Mouse (Mus musculus) liver, embryonic 12.5 days (tissue): ENCODE results near the gene Dennd4c. TPM values are rescaled to one million over a fixed set of nuclear protein-coding genes. Genes with fewer than 3 reads are reported as not detected.
A peak's percentile ranks its signal among the peaks of the same experiment; 100 is the strongest.
"Not testable (repeated sequence)": the region's sequence is repeated elsewhere in the genome, so short reads cannot be mapped to it uniquely, and the experiment has no call there.

Experiments
- ATAC-seq: fragments of 200-750 bp; cut with Nextera tagmentation; 2 replicates; pipeline ENCODE4 v1.8.0; 2017; ENCODE audit warnings: moderate number of reproducible peaks, mild to moderate bottlenecking, moderate library complexity
- H3K27ac ChIP-seq: fragments of 300-500 bp; sonication (generic); 2 replicates; pipeline ENCODE4 v1.5.1; 2016; ENCODE audit warnings: mild to moderate bottlenecking
- H3K27me3 ChIP-seq: fragments of 300-500 bp; sonication (generic); replicated peaks from 2 replicates; pipeline ENCODE4 v1.6.1; 2016; ENCODE audit warnings: mild to moderate bottlenecking, moderate library complexity
- H3K36me3 ChIP-seq: fragments of 300-500 bp; sonication (generic); 2 replicates; pipeline ENCODE4 v1.6.1; 2016; ENCODE audit warnings: mild to moderate bottlenecking, moderate library complexity
- H3K4me1 ChIP-seq: fragments of 300-500 bp; sonication (generic); 2 replicates; pipeline ENCODE4 v1.6.1; 2016
- H3K4me2 ChIP-seq: fragments of 300-500 bp; sonication (generic); 2 replicates; pipeline ENCODE4 v1.6.1; 2016; ENCODE audit warnings: mild to moderate bottlenecking, moderate library complexity
- H3K4me3 ChIP-seq: fragments of 300-500 bp; sonication (generic); 2 replicates; pipeline ENCODE4 v1.5.1; 2016; ENCODE audit warnings: mild to moderate bottlenecking, moderate library complexity
- H3K9ac ChIP-seq: fragments of 300-500 bp; sonication (generic); 2 replicates; pipeline ENCODE4 v1.6.1; 2016; ENCODE audit warnings: mild to moderate bottlenecking, moderate library complexity
- H3K9me3 ChIP-seq: fragments of 300-500 bp; sonication (generic); replicated peaks from 2 replicates; pipeline ENCODE4 v1.6.1; 2016; ENCODE audit warnings: mild to moderate bottlenecking, moderate library complexity
- WGBS: fragments of 180-500 bp; shearing (Covaris S2); methylation state at CpG from one replicate; pipeline ENCODE4 v1.1.7; 2016; ENCODE audit not compliant: insufficient replicate concordance; 5-methylcytosine and 5-hydroxymethylcytosine counted together
- polyA plus RNA-seq: library from polyadenylated mRNA; unstranded; fragments of >200 nt; fragmentation: Nextera tagmentation; extraction: Ambion mirVana; gene quantifications from 2 replicates; pipeline ENCODE4 v1.2.1, GENCODE M21; 2016

Gene Dennd4c
- polyA plus RNA-seq, 1 experiment from 2014 or later = 6.9 TPM

DNA sequence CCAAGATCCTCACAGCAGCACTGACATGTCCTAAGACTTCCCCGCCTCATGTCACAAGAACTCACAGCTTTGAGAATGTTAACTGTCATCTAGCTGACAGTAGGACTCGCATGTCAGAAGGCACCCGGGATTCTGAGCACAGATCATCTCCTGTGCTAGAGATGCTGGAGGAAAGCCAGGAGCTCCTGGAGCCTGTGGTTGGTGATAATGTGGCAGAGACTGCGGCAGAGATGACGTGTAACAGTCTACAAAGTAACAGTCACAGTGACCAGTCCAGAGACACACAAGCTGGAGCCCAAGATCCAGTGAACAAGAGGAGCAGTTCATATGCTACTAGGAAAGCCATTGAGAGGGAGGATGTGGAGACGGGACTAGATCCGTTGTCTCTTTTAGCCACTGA is 76.8 kb downstream of the Dennd4c start:
- no peak overlapping the region for H3K9ac ChIP-seq
- H3K4me3 ChIP-seq = no peak overlapping the region
- H3K4me2 ChIP-seq = no peak overlapping the region
- H3K4me1 ChIP-seq = no peaks in the 10 kb centered on the region
- H3K9me3 ChIP-seq = no peaks in the 10 kb centered on the region
- H3K36me3 ChIP-seq = peaks cover 74% of the 10 kb centered on the region
- H3K27me3 ChIP-seq = no peaks in the 10 kb centered on the region
- ATAC-seq = no peak
- H3K27ac ChIP-seq = no peak overlapping the region
- WGBS = 81% methylated on average over 7 of the region's 7 CpGs

DNA sequence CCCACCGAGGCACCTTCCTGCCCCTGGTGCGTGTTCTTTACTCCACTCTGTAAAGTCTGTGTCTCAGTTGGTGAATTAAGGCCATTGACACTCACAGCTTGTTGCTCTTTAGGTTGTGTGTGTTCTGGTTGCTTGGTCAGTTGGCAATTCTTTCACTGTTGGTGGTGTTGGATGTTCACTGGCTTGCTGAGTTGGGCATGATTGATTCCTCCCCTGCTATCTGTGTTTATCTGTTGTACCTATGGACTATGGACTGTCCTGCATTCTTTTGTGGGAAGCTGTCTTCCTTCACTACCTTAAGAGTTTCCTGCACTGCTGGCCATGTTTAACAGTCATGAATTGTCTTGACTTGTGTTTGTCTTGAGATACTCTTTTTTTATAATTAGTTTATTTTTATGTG is 83.5 kb downstream of the Dennd4c start:
- no peak for ATAC-seq
- H3K9ac ChIP-seq = no peak overlapping the region
- peaks cover 63% of the 10 kb centered on the region for H3K36me3 ChIP-seq
- 76% methylated on average over 2 of the region's 2 CpGs for WGBS
- H3K4me1 ChIP-seq = no peaks in the 10 kb centered on the region
- no peaks in the 10 kb centered on the region for H3K9me3 ChIP-seq
- H3K27ac ChIP-seq = no peak overlapping the region
- H3K4me2 ChIP-seq = no peak overlapping the region
- no peaks in the 10 kb centered on the region for H3K27me3 ChIP-seq
- H3K4me3 ChIP-seq = no peak overlapping the region

DNA sequence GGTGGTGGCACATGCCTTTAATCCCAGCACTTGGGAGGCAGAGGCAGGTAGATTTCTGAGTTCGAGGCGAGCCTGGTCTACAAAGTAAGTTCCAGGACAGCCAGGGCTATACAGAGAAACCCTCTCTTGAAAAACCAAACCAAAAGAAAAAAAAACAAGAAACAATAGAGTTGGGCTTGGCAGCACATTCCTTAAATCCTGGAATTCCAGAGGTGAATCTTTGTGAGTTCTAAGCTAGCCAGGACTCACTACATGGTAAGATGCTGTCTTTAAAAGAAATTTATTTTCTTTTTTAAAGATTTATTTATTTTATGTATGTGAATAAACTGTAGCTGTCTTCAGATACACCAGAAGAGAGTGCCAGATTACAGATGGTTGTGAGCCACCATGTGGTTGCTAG is 92.8 kb downstream of the Dennd4c start:
- H3K9me3 ChIP-seq, H3K4me1 ChIP-seq, H3K9ac ChIP-seq, H3K27ac ChIP-seq, H3K4me3 ChIP-seq, H3K27me3 ChIP-seq, ATAC-seq, H3K4me2 ChIP-seq: not testable (repeated sequence)
- 90% methylated on average over 2 of the region's 2 CpGs for WGBS
- peaks cover 74% of the 10 kb centered on the region for H3K36me3 ChIP-seq

DNA sequence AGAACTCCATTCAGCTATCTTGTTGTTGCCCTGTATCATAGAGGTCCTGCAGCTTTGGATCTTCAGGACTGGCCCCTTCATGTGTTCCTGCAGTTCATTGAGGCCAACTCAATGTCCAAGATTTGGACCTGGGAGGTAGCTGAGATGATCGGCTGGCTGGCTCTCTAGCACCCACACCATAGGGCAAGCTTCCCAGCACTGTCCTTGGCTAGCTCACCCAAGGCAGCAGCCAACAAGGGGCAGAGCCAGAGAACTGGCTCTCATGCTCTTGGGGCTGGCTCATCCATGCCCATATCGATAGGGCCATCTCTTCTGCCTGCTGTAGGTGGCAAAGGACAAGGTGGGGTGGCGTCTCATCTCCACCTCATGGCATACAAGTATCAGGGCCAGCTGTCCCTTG is 97.0 kb downstream of the Dennd4c start:
- Histone ChIP-seq H3K4me3 (no peak overlapping the region), H3K27ac (no peak overlapping the region), H3K36me3 (peaks cover 66% of the 10 kb centered on the region), H3K4me2 (no peak overlapping the region), H3K9me3 (no peaks in the 10 kb centered on the region), H3K27me3 (no peaks in the 10 kb centered on the region), H3K9ac (no peak overlapping the region), H3K4me1 (no peaks in the 10 kb centered on the region)
- WGBS = 88% methylated on average over 3 of the region's 3 CpGs
- no peak for ATAC-seq

DNA sequence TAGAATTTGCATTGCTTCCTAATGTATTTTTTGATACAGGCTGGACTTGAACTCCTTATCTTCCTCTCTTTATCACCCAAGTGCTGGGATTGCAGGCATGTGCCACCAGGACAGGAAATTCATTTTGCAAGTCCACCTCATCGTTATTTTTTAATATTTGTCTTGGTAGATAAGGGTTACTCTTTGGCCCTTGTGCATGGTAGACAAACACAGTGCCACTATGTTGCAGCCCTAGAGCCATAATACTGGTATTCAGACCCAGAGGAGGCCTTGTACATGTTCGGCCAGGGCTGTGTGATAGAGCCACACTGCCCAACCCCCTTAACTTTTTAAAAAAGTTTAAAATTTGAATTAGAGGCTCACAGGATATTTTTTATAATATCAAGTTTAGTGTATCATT is 98.9 kb downstream of the Dennd4c start:
- Histone ChIP-seq H3K9me3 (no peaks in the 10 kb centered on the region), H3K4me1 (0 out of 2 replicates have a peak, but pooled peaks cover 4% of the 10 kb centered on the region), H3K4me3 (no peak overlapping the region), H3K36me3 (peaks cover 58% of the 10 kb centered on the region), H3K9ac (no peak overlapping the region), H3K27ac (no peak overlapping the region), H3K27me3 (no peaks in the 10 kb centered on the region), H3K4me2 (no peak overlapping the region)
- ATAC-seq = no peak
- WGBS = 63% methylated on average over 2 of the region's 2 CpGs

DNA sequence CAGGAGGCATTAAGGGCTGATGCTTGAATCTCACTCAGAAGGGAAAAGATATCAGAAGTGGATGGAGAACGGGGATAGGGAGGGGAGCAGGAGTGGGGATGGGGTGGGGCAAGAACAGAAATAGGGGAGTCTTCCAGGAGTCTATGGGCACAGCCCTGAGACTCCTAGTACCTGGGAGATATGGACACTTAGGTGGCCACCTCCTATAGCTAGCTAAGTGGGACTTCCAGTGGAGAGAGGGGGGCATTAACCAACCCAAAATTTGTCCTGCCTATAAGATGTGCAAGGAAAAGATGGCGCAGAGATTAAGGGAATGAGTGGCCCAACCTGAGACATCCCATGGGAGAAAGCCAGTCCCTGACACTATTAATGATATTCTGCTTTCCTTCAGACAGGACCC is 103.0 kb downstream of the Dennd4c start:
- H3K4me1 ChIP-seq = peaks cover 18% of the 10 kb centered on the region
- no peak overlapping the region for H3K4me2 ChIP-seq
- H3K27me3 ChIP-seq = no peaks in the 10 kb centered on the region
- H3K36me3 ChIP-seq = peaks cover 65% of the 10 kb centered on the region
- ATAC-seq = no peak; the same call in 1 of the 2 replicates
- H3K4me3 ChIP-seq = no peak overlapping the region
- peak overlapping the region; percentile 45; the same call in 1 of the 2 replicates for H3K27ac ChIP-seq
- no peak overlapping the region for H3K9ac ChIP-seq
- WGBS = 61% methylated on average over 2 of the region's 2 CpGs
- no peaks in the 10 kb centered on the region for H3K9me3 ChIP-seq

DNA sequence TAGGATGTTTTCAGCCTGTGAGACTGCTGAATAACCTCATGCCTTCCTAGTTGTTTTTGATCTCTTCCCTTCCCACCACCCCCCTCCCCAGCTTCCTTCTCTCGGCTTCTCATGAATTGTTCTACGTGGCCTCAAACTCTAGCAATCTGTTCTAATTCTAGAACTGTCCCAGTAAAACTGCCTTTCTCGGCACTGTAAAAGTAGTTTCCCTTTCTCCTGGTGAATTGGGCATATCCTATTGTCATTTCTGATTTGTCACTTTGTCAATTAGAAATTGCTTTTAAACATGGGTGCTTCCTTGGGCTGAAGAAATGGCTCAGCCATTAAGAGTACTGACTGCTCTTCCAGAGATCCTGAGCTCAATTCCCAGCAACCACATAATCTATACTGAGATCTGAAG is 103.7 kb downstream of the Dennd4c start:
- H3K9ac ChIP-seq = no peak overlapping the region
- WGBS = 37% methylated on average over 3 of the region's 3 CpGs
- no peak for ATAC-seq
- H3K4me1 ChIP-seq = peaks cover 18% of the 10 kb centered on the region
- H3K27me3 ChIP-seq = no peaks in the 10 kb centered on the region
- H3K36me3 ChIP-seq = peaks cover 63% of the 10 kb centered on the region
- H3K9me3 ChIP-seq = no peaks in the 10 kb centered on the region
- H3K4me2 ChIP-seq = no peak overlapping the region
- no peak overlapping the region for H3K4me3 ChIP-seq
- peak overlapping the region; percentile 45; the same call in 1 of the 2 replicates for H3K27ac ChIP-seq

DNA sequence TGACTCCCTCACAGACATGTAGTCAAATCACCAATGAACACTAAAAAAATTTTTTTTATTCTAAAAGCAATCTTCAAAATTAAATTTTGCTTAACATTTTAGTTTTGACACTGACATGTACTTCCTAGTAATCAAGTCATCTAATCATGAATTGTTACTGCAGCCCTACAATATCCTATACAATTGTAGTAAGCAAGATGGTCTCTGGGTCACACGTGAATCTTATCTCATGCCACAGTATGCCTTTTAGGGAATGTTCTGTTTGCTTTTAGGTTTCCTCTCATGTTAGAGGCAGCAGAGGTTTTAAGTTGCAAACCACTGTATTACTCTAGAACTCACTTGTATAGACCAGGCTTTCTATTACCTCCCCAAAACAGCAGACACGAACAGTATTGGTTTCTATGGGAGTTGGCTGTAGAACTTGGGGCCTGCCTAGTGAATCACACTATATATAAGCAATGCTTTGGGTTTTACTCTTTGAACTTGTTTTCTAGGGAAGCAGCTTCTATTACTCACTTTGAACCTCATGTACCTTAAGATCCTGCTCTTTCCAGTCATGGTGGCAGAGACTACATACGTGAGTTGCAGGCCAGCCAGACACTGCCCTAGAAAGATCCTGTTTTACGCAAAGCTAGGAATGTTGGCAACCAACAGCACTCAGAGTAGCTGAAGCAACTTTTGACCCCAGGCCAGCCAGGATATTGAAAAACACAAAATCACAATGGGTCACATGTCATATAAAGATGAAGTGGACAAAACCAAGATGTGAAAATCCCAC is 104.6 kb downstream of the Dennd4c start:
- Histone ChIP-seq H3K4me2 (no peak overlapping the region), H3K9ac (no peak overlapping the region), H3K27ac (no peak overlapping the region; the same call in 1 of the 2 replicates), H3K9me3 (no peaks in the 10 kb centered on the region), H3K36me3 (peaks cover 55% of the 10 kb centered on the region), H3K4me1 (peaks cover 22% of the 10 kb centered on the region), H3K27me3 (no peaks in the 10 kb centered on the region), H3K4me3 (no peak overlapping the region)
- ATAC-seq = no peak
- 59% methylated on average over 4 of the region's 4 CpGs for WGBS

DNA sequence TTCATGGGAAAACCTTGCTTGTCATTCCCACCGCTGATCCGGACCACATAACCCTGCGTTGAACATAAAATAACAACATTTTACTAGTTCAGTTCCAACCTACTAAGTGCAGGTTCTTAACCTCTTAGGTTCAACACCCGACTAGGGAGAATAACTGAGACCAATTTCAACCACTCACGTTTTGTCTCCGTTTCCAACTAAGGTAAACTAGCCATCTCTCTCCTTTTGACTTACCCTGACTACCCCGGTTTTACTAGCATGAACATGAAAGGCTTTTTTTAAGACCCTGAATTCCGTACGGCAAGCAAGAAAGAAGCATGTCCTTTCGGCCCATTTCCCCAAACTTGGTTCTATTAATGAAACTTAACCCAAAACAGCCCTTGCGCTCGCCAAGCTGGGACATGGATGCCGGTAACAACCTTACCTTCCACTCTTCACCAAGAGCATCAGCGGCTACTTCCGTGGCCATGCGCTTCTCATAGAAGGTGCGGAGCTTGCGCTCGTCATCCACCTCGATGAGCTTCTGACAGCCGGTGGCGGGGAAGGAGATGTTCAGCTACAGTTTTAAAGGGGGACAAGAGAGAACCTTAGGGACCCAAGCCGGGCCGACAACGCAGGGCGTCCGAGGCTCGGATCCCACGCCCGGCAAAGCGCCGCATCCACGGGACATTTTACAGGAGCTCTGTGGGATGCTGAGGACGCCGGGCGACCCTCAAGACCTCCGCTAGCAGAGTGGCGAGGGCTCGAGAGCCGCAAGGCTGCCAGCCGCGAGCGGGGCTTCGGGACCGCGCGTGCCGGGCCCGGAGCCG is 108.2 kb downstream of the Dennd4c start:
- no peaks in the 10 kb centered on the region for H3K9me3 ChIP-seq
- H3K36me3 ChIP-seq = peaks cover 43% of the 10 kb centered on the region
- peak overlapping the region; percentile 93 for H3K27ac ChIP-seq
- peak overlapping the region; percentile 97 for H3K4me3 ChIP-seq
- peak overlapping the region; percentile 99 for H3K9ac ChIP-seq
- no peak for ATAC-seq
- H3K4me1 ChIP-seq = peaks cover 25% of the 10 kb centered on the region
- WGBS = under 1% methylated on average over 50 of the region's 50 CpGs
- peak overlapping the region; percentile 85 for H3K4me2 ChIP-seq
- 0 out of 2 replicates have a peak, but pooled peaks cover 4% of the 10 kb centered on the region for H3K27me3 ChIP-seq

DNA sequence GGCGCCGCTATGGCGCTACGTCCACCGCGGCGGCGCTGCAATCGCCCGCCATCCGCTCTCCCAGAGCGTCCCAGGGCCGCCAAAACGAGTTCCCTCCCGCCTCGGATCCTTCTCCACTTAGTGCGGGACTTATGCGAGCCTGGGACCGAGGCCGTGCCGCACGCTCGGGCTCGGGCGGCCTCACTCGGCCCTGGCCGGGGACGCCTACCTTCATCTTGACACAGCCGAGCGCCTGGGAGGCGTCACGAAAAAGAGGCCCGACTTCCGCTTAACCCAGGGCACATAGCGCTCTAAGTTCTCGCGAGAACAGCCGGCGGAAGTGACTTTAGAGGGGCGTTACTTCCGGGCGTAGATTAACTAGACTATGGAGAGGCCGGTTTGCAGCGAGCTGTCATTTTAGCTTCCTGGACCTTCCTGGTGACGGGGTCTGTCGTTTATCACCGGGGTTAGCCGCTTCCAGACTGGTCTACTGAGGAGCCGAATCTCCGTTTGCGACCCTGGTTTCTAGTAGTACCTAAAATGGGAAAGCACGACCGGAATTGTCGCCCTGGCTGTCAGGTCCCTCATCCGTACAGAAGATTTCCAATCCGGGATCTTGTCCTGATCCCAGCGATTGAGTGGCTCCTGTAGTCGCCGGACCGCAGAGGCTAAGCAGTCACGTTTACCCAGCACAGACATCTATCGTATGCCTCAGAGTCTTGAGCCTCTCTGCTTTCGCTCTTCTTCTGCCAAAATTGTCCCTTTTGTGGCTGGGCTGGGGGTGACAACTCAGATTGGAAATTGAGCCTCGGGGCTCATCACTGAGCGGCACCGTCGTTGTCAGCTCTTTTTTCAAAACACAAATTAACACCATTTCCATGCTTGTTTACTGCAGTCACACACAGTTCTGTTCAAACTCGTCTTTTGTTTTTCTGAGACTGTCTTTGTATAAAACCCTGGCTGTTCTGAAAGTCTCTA is 109.0 kb downstream of the Dennd4c start, which contains the start of gene Rps6:
Gene Rps6 (minus strand): TSS at position 300 of the 957 bp plus-strand sequence.
- H3K27ac ChIP-seq = peak within 1 kb of the TSS; percentile 93
- WGBS = 2% methylated on average over 67 of the region's 68 CpGs

DNA sequence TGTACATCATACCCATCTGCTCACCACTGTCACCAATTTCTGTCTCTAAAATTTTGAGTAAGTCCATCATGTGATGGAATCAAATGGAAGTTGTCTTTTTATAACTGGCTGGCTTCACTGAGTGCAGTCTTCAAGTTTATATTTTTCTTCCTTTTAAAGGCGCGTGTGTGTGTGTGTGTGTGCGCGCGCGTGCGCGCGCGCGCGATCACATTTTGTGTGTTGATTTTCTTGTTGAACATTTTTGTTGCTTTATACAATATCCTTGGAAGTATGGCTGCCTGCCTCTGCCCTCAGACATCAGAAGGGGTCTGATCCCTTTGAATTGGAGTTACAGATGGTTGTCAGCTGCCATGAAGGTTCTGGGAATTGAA is 109.7 kb downstream of the Dennd4c start:
- H3K9me3 ChIP-seq = no peaks in the 10 kb centered on the region
- peaks cover 31% of the 10 kb centered on the region for H3K36me3 ChIP-seq
- H3K27ac ChIP-seq = peak overlapping the region; percentile 93
- ATAC-seq = no peak
- H3K4me2 ChIP-seq = peak overlapping the region; percentile 85
- peaks cover 12% of the 10 kb centered on the region; the same call in 1 of the 2 replicates for H3K27me3 ChIP-seq
- H3K4me1 ChIP-seq = peaks cover 24% of the 10 kb centered on the region
- peak overlapping the region; percentile 99 for H3K9ac ChIP-seq
- peak overlapping the region; percentile 97 for H3K4me3 ChIP-seq
- 58% methylated on average over 12 of the region's 12 CpGs for WGBS

More for the DNA sequence above, 109.0 kb downstream of the Dennd4c start, which contains the start of gene Rps6:
- Histone ChIP-seq H3K9ac (peak within 1 kb of the TSS; percentile 99), H3K27me3 (0 out of 2 replicates have a peak, but pooled peaks cover 7% of the 10 kb centered on the region), H3K36me3 (peaks cover 37% of the 10 kb centered on the region), H3K4me2 (peak within 1 kb of the TSS; percentile 85), H3K4me3 (peak within 1 kb of the TSS; percentile 97), H3K4me1 (peaks cover 24% of the 10 kb centered on the region), H3K9me3 (no peaks in the 10 kb centered on the region)
- ATAC-seq = peak; percentile 95
